Mouse (Mus musculus) E14TG2a.4 (cell line): Measurements from ENCODE around the gene Abhd17c.
"Not testable (repeated sequence)": the region's sequence is repeated elsewhere in the genome, so short reads cannot be mapped to it uniquely, and the experiment has no call there.

ENCODE experiments used
- H3K27me3 ChIP-seq: 2 replicates; pipeline ENCODE4 v1.6.1; 2014; ENCODE audit warnings: low read length, control low read depth; ENCODE audit not compliant: insufficient read depth
- H3K36me3 ChIP-seq: 2 replicates; pipeline ENCODE4 v1.6.1; 2014; ENCODE audit warnings: low read length, control low read depth; ENCODE audit not compliant: insufficient read depth
- H3K4me1 ChIP-seq: replicated peaks from 2 replicates; pipeline ENCODE4 v1.6.1; 2014; ENCODE audit warnings: low read depth, low read length, control low read depth
- H3K4me3 ChIP-seq: replicated peaks from 2 replicates; pipeline ENCODE4 v1.5.1; 2014; ENCODE audit warnings: mild to moderate bottlenecking, low read length
- H3K9me3 ChIP-seq: 2 replicates; pipeline ENCODE4 v1.6.1; 2014; ENCODE audit warnings: low read length, control low read depth
- CTCF ChIP-seq: conservative IDR thresholded peaks from 2 replicates; pipeline ENCODE4 v1.5.1; 2014; ENCODE audit warnings: low read length
- NANOG ChIP-seq: IDR thresholded peaks from 2 replicates; pipeline ENCODE4 v1.6.1; 2014; ENCODE audit warnings: borderline replicate concordance, low read length, mixed read lengths
- POU5F1 ChIP-seq: IDR thresholded peaks from 2 replicates; pipeline ENCODE4 v1.6.1; 2014; ENCODE audit warnings: low read length, borderline replicate concordance

The Abhd17c gene

GRCm38 (mm10) chr7:84131736-84132135 lies 20.0 kb downstream of the Abhd17c start:
- no peak for TF ChIP-seq CTCF
- TF ChIP-seq NANOG: no peak
- TF ChIP-seq POU5F1: no peak
- H3K4me3 ChIP-seq: no peak overlapping the region
- H3K4me1 ChIP-seq: peaks cover 53% of the 10 kb centered on the region
- peaks cover 10% of the 10 kb centered on the region; the same call in 1 of the 2 replicates for H3K36me3 ChIP-seq
- H3K27me3 ChIP-seq: no peaks in the 10 kb centered on the region
- H3K9me3 ChIP-seq: no peaks in the 10 kb centered on the region

DNA sequence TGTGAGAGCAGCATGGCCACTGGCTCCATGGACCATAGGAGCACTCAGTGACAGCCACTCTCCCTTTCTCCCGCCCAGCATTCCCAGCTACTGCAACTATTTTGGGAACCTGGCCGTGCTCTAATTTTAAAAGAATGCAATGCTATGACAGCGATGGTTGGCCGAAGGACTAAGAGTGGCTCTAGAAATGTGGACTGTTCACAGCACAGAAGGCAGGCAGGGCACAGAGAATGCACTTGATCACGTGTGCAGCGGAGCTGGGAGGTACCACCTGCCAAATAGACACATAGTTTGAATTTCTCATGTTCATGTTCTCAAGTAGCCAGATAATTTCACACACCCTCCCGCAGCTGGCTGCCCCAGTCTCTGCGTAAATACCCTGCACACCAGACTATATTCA lies 23.0 kb downstream of the Abhd17c start:
- H3K36me3 ChIP-seq: peaks cover 11% of the 10 kb centered on the region; the same call in 1 of the 2 replicates
- H3K4me1 ChIP-seq: peaks cover 55% of the 10 kb centered on the region
- TF ChIP-seq NANOG: no peak
- TF ChIP-seq CTCF: no peak
- no peaks in the 10 kb centered on the region for H3K9me3 ChIP-seq
- no peak overlapping the region for H3K4me3 ChIP-seq
- no peaks in the 10 kb centered on the region for H3K27me3 ChIP-seq

- no peaks in the 10 kb centered on the region for H3K9me3 ChIP-seq
- H3K27me3 ChIP-seq: no peaks in the 10 kb centered on the region
- H3K36me3 ChIP-seq: peaks cover 18% of the 10 kb centered on the region; the same call in 1 of the 2 replicates
- peaks cover 50% of the 10 kb centered on the region for H3K4me1 ChIP-seq
- no peak for TF ChIP-seq NANOG
- TF ChIP-seq CTCF: no peak
- no peak for TF ChIP-seq POU5F1
- H3K4me3 ChIP-seq: no peak overlapping the region
These were observed 26.0 kb downstream of the Abhd17c start for GRCm38 (mm10) chr7:84125730-84126129.

DNA sequence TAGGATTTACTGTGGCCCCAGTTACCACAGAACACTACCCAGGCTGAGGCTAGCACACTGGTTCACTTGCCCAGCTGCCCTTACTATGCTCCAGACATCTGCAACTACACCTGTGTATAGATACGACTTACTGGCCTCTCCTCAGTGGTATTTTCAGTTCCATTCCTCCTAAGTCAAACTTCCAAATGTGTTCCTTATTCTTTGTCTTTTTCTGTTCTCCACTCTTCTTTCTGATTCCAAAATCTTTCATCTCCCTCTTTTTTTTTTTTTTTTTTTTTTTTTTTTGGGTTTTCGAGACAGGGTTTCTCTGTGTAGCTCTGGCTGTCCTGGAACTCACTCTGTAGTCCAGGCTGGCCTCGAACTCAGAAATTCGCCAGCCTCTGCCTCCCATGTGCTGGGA lies 28.0 kb downstream of the Abhd17c start:
- H3K27me3 ChIP-seq, H3K9me3 ChIP-seq, H3K4me3 ChIP-seq: not testable (repeated sequence)
- Histone ChIP-seq H3K4me1 (peaks cover 56% of the 10 kb centered on the region), H3K36me3 (peaks cover 22% of the 10 kb centered on the region; the same call in 1 of the 2 replicates)

DNA sequence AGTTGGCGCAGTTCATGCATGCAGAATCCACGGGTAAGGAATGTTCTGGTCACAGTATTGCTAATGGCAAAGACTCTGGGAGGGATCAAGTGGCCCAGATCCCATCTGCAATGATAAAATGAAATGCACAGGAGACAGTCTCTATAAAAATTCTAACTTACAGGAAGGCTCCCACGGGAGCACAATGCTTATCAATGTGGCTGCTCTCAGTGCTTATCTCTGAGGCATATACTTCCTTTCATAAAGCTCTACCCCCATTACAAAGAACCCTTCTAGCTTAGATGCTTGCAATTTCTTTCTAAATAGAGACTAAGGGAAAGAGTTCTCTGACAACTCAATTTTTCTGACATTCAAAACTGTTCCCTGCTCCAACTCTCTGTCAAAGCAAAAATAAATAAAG lies 29.9 kb downstream of the Abhd17c start:
- TF ChIP-seq NANOG (no peak), POU5F1 (no peak), CTCF (no peak)
- Histone ChIP-seq H3K36me3 (peaks cover 30% of the 10 kb centered on the region), H3K27me3 (no peaks in the 10 kb centered on the region), H3K4me3 (no peak overlapping the region), H3K4me1 (peaks cover 49% of the 10 kb centered on the region), H3K9me3 (no peaks in the 10 kb centered on the region)

- no peaks in the 10 kb centered on the region for H3K27me3 ChIP-seq
- no peak overlapping the region for H3K4me3 ChIP-seq
- no peak for TF ChIP-seq NANOG
- no peak for TF ChIP-seq CTCF
- TF ChIP-seq POU5F1: no peak
- H3K4me1 ChIP-seq: peaks cover 42% of the 10 kb centered on the region
- peaks cover 42% of the 10 kb centered on the region for H3K36me3 ChIP-seq
- H3K9me3 ChIP-seq: no peaks in the 10 kb centered on the region
These were observed 31.4 kb downstream of the Abhd17c start for GRCm38 (mm10) chr7:84120142-84120760.

- no peaks in the 10 kb centered on the region for H3K9me3 ChIP-seq
- peaks cover 37% of the 10 kb centered on the region for H3K4me1 ChIP-seq
- H3K36me3 ChIP-seq: peaks cover 50% of the 10 kb centered on the region
- H3K4me3 ChIP-seq: no peak overlapping the region
- TF ChIP-seq NANOG: no peak
- TF ChIP-seq CTCF: no peak
- TF ChIP-seq POU5F1: no peak
- no peaks in the 10 kb centered on the region for H3K27me3 ChIP-seq
These were observed 32.2 kb downstream of the Abhd17c start for GRCm38 (mm10) chr7:84119216-84120105.

- peaks cover 28% of the 10 kb centered on the region for H3K4me1 ChIP-seq
- no peaks in the 10 kb centered on the region for H3K27me3 ChIP-seq
- no peak overlapping the region for H3K4me3 ChIP-seq
- no peaks in the 10 kb centered on the region for H3K9me3 ChIP-seq
- no peak for TF ChIP-seq NANOG
- peaks cover 60% of the 10 kb centered on the region for H3K36me3 ChIP-seq
These were observed 34.1 kb downstream of the Abhd17c start for GRCm38 (mm10) chr7:84117543-84118122.
